Mouse (Mus musculus) embryo, embryonic 11 days (tissue): Measurements from ENCODE around the gene Crlf1.

ENCODE experiments used
- DNase-seq: peaks from one replicate; pipeline ENCODE4 v3.0.0-alpha.2; 2015

Crlf1 gene

GRCm38 (mm10) chr8:70469295-70469916 lies 23.6 kb upstream of the Crlf1 start:
- DNase-seq: no peak

GRCm38 (mm10) chr8:70469938-70470337 lies 23.0 kb upstream of the Crlf1 start:
- DNase-seq: no peak

- DNase-seq: no peak
Observed at GRCm38 (mm10) chr8:70471856-70472255, 21.1 kb upstream of the Crlf1 start.

- DNase-seq: peak; percentile 95
Observed at GRCm38 (mm10) chr8:70476333-70477268, 16.4 kb upstream of the Crlf1 start, which contains the start of gene Klhl26. Klhl26 (minus strand) TSS chr8:70476968.

GRCm38 (mm10) chr8:70477269-70477982 lies 15.5 kb upstream of the Crlf1 start:
- DNase-seq: peak; percentile 71

- DNase-seq: no peak
Observed at GRCm38 (mm10) chr8:70481908-70482307, 11.1 kb upstream of the Crlf1 start.

- no peak for DNase-seq
Observed at GRCm38 (mm10) chr8:70482943-70483342, 10.0 kb upstream of the Crlf1 start.

- no peak for DNase-seq
Observed at GRCm38 (mm10) chr8:70486191-70486681, 6.7 kb upstream of the Crlf1 start.

- peak; percentile 45 for DNase-seq
Observed at GRCm38 (mm10) chr8:70486941-70487520, 5.9 kb upstream of the Crlf1 start, which contains the start of gene Tmem59l. Tmem59l (minus strand) TSS chr8:70487358.

GRCm38 (mm10) chr8:70487993-70488796 lies 4.8 kb upstream of the Crlf1 start:
- peak; percentile 82 for DNase-seq

- peak; percentile 39 for DNase-seq
Observed at GRCm38 (mm10) chr8:70488931-70489470, 4.0 kb upstream of the Crlf1 start.

GRCm38 (mm10) chr8:70489576-70489975 lies 3.4 kb upstream of the Crlf1 start:
- DNase-seq: peak; percentile 57

- DNase-seq: peak; percentile 39
Observed at GRCm38 (mm10) chr8:70490061-70490879, 2.7 kb upstream of the Crlf1 start.

GRCm38 (mm10) chr8:70490880-70491495 lies 2.0 kb upstream of the Crlf1 start:
- peak; percentile 40 for DNase-seq

GRCm38 (mm10) chr8:70493692-70494415 lies 896 bp downstream of the Crlf1 start:
- DNase-seq: peak; percentile 24

GRCm38 (mm10) chr8:70494416-70494945 lies 1.5 kb downstream of the Crlf1 start:
- peak; percentile 21 for DNase-seq

- peak; percentile 13 for DNase-seq
Observed at GRCm38 (mm10) chr8:70495001-70495770, 2.2 kb downstream of the Crlf1 start.

GRCm38 (mm10) chr8:70495771-70496062 lies 2.8 kb downstream of the Crlf1 start:
- peak; percentile 42 for DNase-seq
